Mouse (Mus musculus): Measurements from ENCODE around the gene Dnah5. TPM values are rescaled to one million over a fixed set of nuclear protein-coding genes. Genes with fewer than 3 reads are reported as not detected.

The Dnah5 gene
- total RNA-seq, 1 experiment, result 0.09 TPM

- no peak overlapping the region for H3K4me3 ChIP-seq (ENCODE audit: insufficient read depth in 1 of 2, low read depth in 1 of 2, low read length in 2 of 2, poor library complexity in 1 of 2, severe bottlenecking in 1 of 2)
- in situ Hi-C loops (cut with MboI; ENCODE audit: low sequenced_read_pairs in 2 of 2, unreplicated experiment in 2 of 2), result no loop called here
- no peaks in the 10 kb centered on the region for H3K36me3 ChIP-seq (ENCODE audit: control insufficient read depth, insufficient read depth, low read length, poor library complexity, severe bottlenecking)
- no peak overlapping the region for H3K9ac ChIP-seq (ENCODE audit: insufficient read depth, low read depth, low read length, poor library complexity, severe bottlenecking)
- no peak for TF ChIP-seq ZNF384 (IDR thresholded peaks at IDR 0.05; ENCODE audit: low read depth, low read length)
- TF ChIP-seq CHD2 (IDR thresholded peaks at IDR 0.05; ENCODE audit: low read depth, low read length), result no peak
- no peak for TF ChIP-seq MAFK (IDR thresholded peaks at IDR 0.05; ENCODE audit: insufficient read depth, low read depth, low read length)
- no peak for TF ChIP-seq HCFC1 (IDR thresholded peaks at IDR 0.05; ENCODE audit: borderline replicate concordance, insufficient read depth, low read length)
- TF ChIP-seq ZC3H11A (IDR thresholded peaks at IDR 0.05; ENCODE audit: borderline replicate concordance, low read depth, low read length), result no peak
- no peak for DNase-seq (ENCODE audit: low read depth, low spot score)
- no peaks in the 10 kb centered on the region for H3K9me3 ChIP-seq (ENCODE audit: control insufficient read depth, insufficient read depth, low read depth, low read length)
- no peak overlapping the region for H3K27ac ChIP-seq (ENCODE audit: insufficient read depth, low read depth, low read length, poor library complexity, severe bottlenecking)
- H3K4me1 ChIP-seq (ENCODE audit: control insufficient read depth in 2 of 2, insufficient read depth in 2 of 2, low read length in 2 of 2, poor library complexity in 1 of 2), result no peaks in the 10 kb centered on the region
Measured at GRCm38 (mm10) chr15:28502820-28503219, 299.3 kb downstream of the Dnah5 start.

DNA sequence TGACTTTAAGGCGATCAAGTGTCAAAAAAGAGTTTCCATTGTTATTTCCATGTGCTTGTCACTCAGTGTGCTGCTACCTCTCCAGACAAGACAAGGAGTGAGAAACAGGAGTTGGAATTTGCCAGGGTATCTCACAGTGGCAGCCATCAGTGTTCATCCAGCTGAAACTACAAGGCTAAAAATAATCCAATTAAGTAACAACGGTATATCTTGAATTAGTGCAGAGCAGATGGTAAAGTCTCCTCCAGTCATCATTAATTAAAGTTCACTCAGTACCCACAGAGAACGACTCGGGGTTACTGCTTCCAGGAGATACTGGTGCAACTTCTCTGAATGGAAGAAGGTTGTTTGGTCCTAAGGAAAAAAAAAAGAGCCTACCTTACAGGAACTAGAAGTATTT, 311.6 kb downstream of the Dnah5 start:
- no peaks in the 10 kb centered on the region for H3K36me3 ChIP-seq (ENCODE audit: control insufficient read depth, insufficient read depth, low read length, poor library complexity, severe bottlenecking)
- TF ChIP-seq ZNF384 (IDR thresholded peaks at IDR 0.05; ENCODE audit: low read depth, low read length), result no peak
- no peak for TF ChIP-seq CHD2 (IDR thresholded peaks at IDR 0.05; ENCODE audit: low read depth, low read length)
- TF ChIP-seq ZC3H11A (IDR thresholded peaks at IDR 0.05; ENCODE audit: borderline replicate concordance, low read depth, low read length), result no peak
- no peak for TF ChIP-seq HCFC1 (IDR thresholded peaks at IDR 0.05; ENCODE audit: borderline replicate concordance, insufficient read depth, low read length)
- no peak for TF ChIP-seq MAFK (IDR thresholded peaks at IDR 0.05; ENCODE audit: insufficient read depth, low read depth, low read length)
- no peak overlapping the region for H3K27ac ChIP-seq (ENCODE audit: insufficient read depth, low read depth, low read length, poor library complexity, severe bottlenecking)
- H3K9me3 ChIP-seq (ENCODE audit: control insufficient read depth, insufficient read depth, low read depth, low read length), result no peaks in the 10 kb centered on the region
- in situ Hi-C loops (cut with MboI; ENCODE audit: low sequenced_read_pairs in 2 of 2, unreplicated experiment in 2 of 2), result no loop called here
- no peaks in the 10 kb centered on the region for H3K4me1 ChIP-seq (ENCODE audit: control insufficient read depth in 2 of 2, insufficient read depth in 2 of 2, low read length in 2 of 2, poor library complexity in 1 of 2)
- H3K9ac ChIP-seq (ENCODE audit: insufficient read depth, low read depth, low read length, poor library complexity, severe bottlenecking), result no peak overlapping the region
- H3K4me3 ChIP-seq (ENCODE audit: insufficient read depth in 1 of 2, low read depth in 1 of 2, low read length in 2 of 2, poor library complexity in 1 of 2, severe bottlenecking in 1 of 2), result no peak overlapping the region
- no peak for DNase-seq (ENCODE audit: low read depth, low spot score)

Other genes with a start within 250 kb of the Dnah5 start
- 34.4 and 41.5 TPM in 2 replicates for gene Trio, start 177.9 kb upstream of the Dnah5 start, total RNA-seq (2012; rRNA removed)